Comparison of ENCODE assay signal across 26 mouse cellular contexts in the genomic region with DNA sequence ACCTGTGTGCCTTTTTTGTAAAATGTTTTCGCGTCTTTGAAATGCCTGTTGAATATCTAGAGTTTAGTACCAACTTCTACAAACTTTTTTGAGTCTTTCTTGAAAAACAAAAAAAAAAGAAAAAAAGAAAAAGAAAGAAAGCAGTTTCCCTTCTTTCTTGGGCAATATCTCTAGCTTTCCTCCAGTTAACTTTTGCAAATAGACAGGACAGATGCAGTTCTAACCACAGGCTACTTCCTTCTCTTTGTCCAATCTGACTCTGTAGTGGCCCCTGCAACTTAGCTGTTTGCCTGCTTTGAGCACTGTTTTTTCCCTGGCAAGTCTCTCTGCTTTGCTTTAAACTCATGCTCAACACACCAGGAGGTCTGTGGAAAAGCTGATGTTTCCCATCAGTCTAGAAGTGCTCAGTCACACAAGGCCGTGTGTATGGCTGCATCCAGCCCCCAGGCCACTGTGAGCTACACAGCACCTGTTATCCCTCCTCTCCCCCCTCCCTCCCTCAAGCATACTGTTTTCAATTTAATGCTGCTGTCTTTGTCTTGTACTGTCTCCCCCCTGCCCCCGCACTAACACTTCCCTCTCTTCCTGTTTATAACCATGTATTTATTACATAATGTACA.
DNase-seq lines count a peak whose midpoint lies in the region; ATAC-seq and TF ChIP-seq lines count a peak whose summit lies in the region.
"Had no signal": no experiment of that assay in that cellular context is flagged by ENCODE, and none has a peak within 500 bp of the region (broad histone marks: within the 10 kb centered on the region; RNA-seq: fewer than 3 reads in every experiment).

No protein-coding gene starts in this region.

- no peak overlapping the region for H3K9ac ChIP-seq in lung, embryonic 16.5 days (ENCODE audit: low read length)
- H3K9ac ChIP-seq in hindbrain, postnatal 0 days (replicated peaks; ENCODE audit: low read length) = no peak overlapping the region
- H3K9ac ChIP-seq in stomach, postnatal 0 days (ENCODE audit: low read length) = no peak overlapping the region
- H3K9ac ChIP-seq: embryonic facial prominence, embryonic 15.5 days; forebrain, embryonic 13.5 days; heart, embryonic 13.5 days; hindbrain, embryonic 15.5 days; liver, embryonic 15.5 days; lung, embryonic 15.5 days had no signal

- WGBS in lung, embryonic 16.5 days = 82% methylated on average over 4 of the region's 4 CpGs
- WGBS in lung, adult 2 months = 70% methylated on average over 4 of the region's 4 CpGs
- WGBS in hindbrain, postnatal 0 days = 71% methylated on average over 4 of the region's 4 CpGs
- 92% methylated on average over 4 of the region's 4 CpGs for WGBS in stomach, postnatal 0 days

- no peak for TF ChIP-seq CTCF in lung, adult 2 months (IDR thresholded peaks at IDR 0.05; ENCODE audit: insufficient read depth, low read length)
- TF ChIP-seq CTCF in bone marrow macrophage, adult 2 months (IDR thresholded peaks at IDR 0.05; ENCODE audit: low read depth, low read length) = no peak
- TF ChIP-seq CTCF in hindbrain, postnatal 0 days (IDR thresholded peaks at IDR 0.05; ENCODE audit: low read depth) = no peak
- no peak for TF ChIP-seq CTCF in stomach, postnatal 0 days (IDR thresholded peaks at IDR 0.05; ENCODE audit: low read depth)

- no peak for ATAC-seq in lung, embryonic 16.5 days (ENCODE audit: low read depth)
- no peak for ATAC-seq in hindbrain, postnatal 0 days
- ATAC-seq in stomach, postnatal 0 days (ENCODE audit: low FRiP score, low TSS enrichment) = no peak
- ATAC-seq: forebrain, embryonic 13.5 days; midbrain, embryonic 16.5 days; Patski had no signal

- no peak overlapping the region for H3K4me2 ChIP-seq in lung, embryonic 16.5 days (ENCODE audit: low read depth, low read length)
- H3K4me2 ChIP-seq in hindbrain, postnatal 0 days (ENCODE audit: low read depth, low read length) = no peak overlapping the region
- no peak overlapping the region for H3K4me2 ChIP-seq in stomach, postnatal 0 days (replicated peaks; ENCODE audit: low read depth)
- H3K4me2 ChIP-seq: embryonic facial prominence, embryonic 15.5 days; forebrain, embryonic 13.5 days; heart, embryonic 13.5 days; hindbrain, embryonic 15.5 days; liver, embryonic 15.5 days; lung, embryonic 15.5 days had no signal

- H3K27ac ChIP-seq in lung, embryonic 16.5 days (ENCODE audit: low read length) = 0 out of 2 replicates have a peak overlapping the region, but pooled peaks have one; percentile 27
- H3K27ac ChIP-seq in bone marrow macrophage, adult 2 months (ENCODE audit: insufficient read depth, low read depth, low read length) = peak overlapping the region; percentile 62
- no peak overlapping the region for H3K27ac ChIP-seq in hindbrain, postnatal 0 days
- no peak overlapping the region for H3K27ac ChIP-seq in stomach, postnatal 0 days (replicated peaks)
- H3K27ac ChIP-seq: embryonic facial prominence, embryonic 15.5 days; forebrain, embryonic 13.5 days; heart, embryonic 13.5 days; hindbrain, embryonic 10.5 days; hindbrain, embryonic 15.5 days; liver, embryonic 15.5 days; lung, embryonic 15.5 days had no signal

- TF ChIP-seq EP300 in stomach, postnatal 0 days (optimal IDR thresholded peaks at IDR 0.05) = no peak

- no peaks in the 10 kb centered on the region for H3K27me3 ChIP-seq in lung, embryonic 16.5 days (ENCODE audit: control insufficient read depth, insufficient read depth, low read depth, low read length)
- no peaks in the 10 kb centered on the region for H3K27me3 ChIP-seq in megakaryocyte, embryonic 14.5 days (replicated peaks)
- H3K27me3 ChIP-seq in hindbrain, postnatal 0 days (ENCODE audit: insufficient read depth, low read length) = no peaks in the 10 kb centered on the region
- H3K27me3 ChIP-seq in stomach, postnatal 0 days (ENCODE audit: control insufficient read depth, insufficient read depth, low read length) = no peaks in the 10 kb centered on the region
- H3K27me3 ChIP-seq: embryonic facial prominence, embryonic 15.5 days; forebrain, embryonic 13.5 days; heart, embryonic 13.5 days; hindbrain, embryonic 15.5 days; liver, embryonic 15.5 days; lung, embryonic 15.5 days; Patski had no signal

- H3K4me3 ChIP-seq in lung, embryonic 16.5 days (ENCODE audit: low read length) = no peak overlapping the region
- no peak overlapping the region for H3K4me3 ChIP-seq in lung, adult 2 months (replicated peaks; ENCODE audit: extremely low read depth, low read depth, low read length)
- H3K4me3 ChIP-seq in bone marrow macrophage, adult 2 months (ENCODE audit: insufficient read depth, low read length) = no peak overlapping the region
- H3K4me3 ChIP-seq in megakaryocyte, embryonic 14.5 days (replicated peaks) = peak overlapping the region; percentile 56
- H3K4me3 ChIP-seq in hindbrain, postnatal 0 days (ENCODE audit: low read length) = no peak overlapping the region
- H3K4me3 ChIP-seq in stomach, postnatal 0 days (ENCODE audit: low read depth, low read length) = no peak overlapping the region
- H3K4me3 ChIP-seq: embryonic facial prominence, embryonic 15.5 days; forebrain, embryonic 13.5 days; heart, embryonic 13.5 days; hindbrain, embryonic 10.5 days; hindbrain, embryonic 15.5 days; liver, embryonic 15.5 days; lung, embryonic 15.5 days had no signal

- no peak for TF ChIP-seq POLR2A in lung, adult 2 months (IDR thresholded peaks at IDR 0.05; ENCODE audit: borderline replicate concordance, extremely low read depth, low read depth, low read length)
- TF ChIP-seq POLR2A in bone marrow macrophage, adult 2 months (IDR thresholded peaks at IDR 0.05; ENCODE audit: borderline replicate concordance, low read depth, low read length) = no peak

- peaks cover 11% of the 10 kb centered on the region; the same call in 1 of the 2 replicates for H3K36me3 ChIP-seq in lung, embryonic 16.5 days (ENCODE audit: control insufficient read depth, insufficient read depth, low read length)
- H3K36me3 ChIP-seq in megakaryocyte, embryonic 14.5 days (replicated peaks; ENCODE audit: low read length) = peaks cover 54% of the 10 kb centered on the region
- H3K36me3 ChIP-seq in hindbrain, postnatal 0 days (ENCODE audit: insufficient read depth, low read length) = peaks cover 16% of the 10 kb centered on the region
- H3K36me3 ChIP-seq in stomach, postnatal 0 days (ENCODE audit: control insufficient read depth, insufficient read depth, low read length) = peaks cover 8% of the 10 kb centered on the region
- H3K36me3 ChIP-seq: hindbrain, embryonic 10.5 days had no signal

- H3K4me1 ChIP-seq in lung, embryonic 16.5 days (replicated peaks; ENCODE audit: control insufficient read depth, insufficient read depth, low read length) = peaks cover 3% of the 10 kb centered on the region; the same call in 1 of the 2 replicates
- H3K4me1 ChIP-seq in lung, adult 2 months (ENCODE audit: control insufficient read depth, insufficient read depth, low read length) = peaks cover 4% of the 10 kb centered on the region; the same call in 1 of the 2 replicates
- H3K4me1 ChIP-seq in bone marrow macrophage, adult 2 months (ENCODE audit: control insufficient read depth, insufficient read depth, low read length) = peaks cover 35% of the 10 kb centered on the region
- peaks cover 23% of the 10 kb centered on the region for H3K4me1 ChIP-seq in megakaryocyte, embryonic 14.5 days
- no peaks in the 10 kb centered on the region for H3K4me1 ChIP-seq in hindbrain, postnatal 0 days (ENCODE audit: insufficient read depth, low read length)
- no peaks in the 10 kb centered on the region for H3K4me1 ChIP-seq in stomach, postnatal 0 days (replicated peaks; ENCODE audit: control insufficient read depth, insufficient read depth)
- H3K4me1 ChIP-seq: embryonic facial prominence, embryonic 15.5 days; forebrain, embryonic 13.5 days; heart, embryonic 13.5 days; hindbrain, embryonic 10.5 days; hindbrain, embryonic 15.5 days; liver, embryonic 15.5 days had no signal

- peak; percentile 18 for DNase-seq in embryo, embryonic 11 days
- DNase-seq in embryo, embryonic 10 days (ENCODE audit: low spot score) = no peak
- DNase-seq in lung, adult 2 months = no peak
- DNase-seq in hindbrain, postnatal 0 days (ENCODE audit: low spot score) = no peak
- DNase-seq in stomach, postnatal 0 days (ENCODE audit: low spot score) = no peak
- DNase-seq: adrenal gland, adult 2 months; adrenal gland, postnatal 36 days; cerebellum, adult 8-10 months; cerebellum, postnatal 25 days; gastrocnemius, postnatal 25 days; heart, postnatal 10 days; kidney, adult 18-20 months; left cerebral cortex, postnatal 4 days; lung, postnatal 36 days had no signal

- no peaks in the 10 kb centered on the region for H3K9me3 ChIP-seq in lung, embryonic 16.5 days (ENCODE audit: control insufficient read depth, low read length)
- no peaks in the 10 kb centered on the region for H3K9me3 ChIP-seq in megakaryocyte, embryonic 14.5 days
- no peaks in the 10 kb centered on the region for H3K9me3 ChIP-seq in hindbrain, postnatal 0 days (ENCODE audit: low read length)
- no peaks in the 10 kb centered on the region for H3K9me3 ChIP-seq in stomach, postnatal 0 days (ENCODE audit: control insufficient read depth, low read length)
- H3K9me3 ChIP-seq: embryonic facial prominence, embryonic 15.5 days; forebrain, embryonic 13.5 days; heart, embryonic 13.5 days; hindbrain, embryonic 10.5 days; hindbrain, embryonic 15.5 days; liver, embryonic 15.5 days; lung, embryonic 15.5 days had no signal

Comparison
In these comparisons a context has a peak if more than half of its experiments do, and no peak if none do; other contexts are left out.
1. H3K27ac ChIP-seq: peak in lung, embryonic 16.5 days (single experiment) and bone marrow macrophage, adult 2 months (single experiment); none in hindbrain, postnatal 0 days (single experiment) and stomach, postnatal 0 days (single experiment).